Mouse (Mus musculus) thymus, adult 2 months (tissue): ENCODE data around the gene Ube2t. TPM values are rescaled to one million over a fixed set of nuclear protein-coding genes. Genes with fewer than 3 reads are reported as not detected.

Experiments used
- DNase-seq: peaks from one replicate; pipeline ENCODE4 v3.0.0; 2021
- H3K27ac ChIP-seq: fragments of 200-500 bp; 2 replicates; pipeline ENCODE4 v1.5.1; 2012; ENCODE audit warnings: low read length, control low read depth; ENCODE audit not compliant: control insufficient read depth, insufficient read depth
- H3K27me3 ChIP-seq: fragments of 200-500 bp; 2 replicates; pipeline ENCODE4 v1.6.1; 2012; ENCODE audit warnings: mild to moderate bottlenecking, low read length, moderate library complexity, mixed read lengths; ENCODE audit not compliant: control insufficient read depth, insufficient read depth
- H3K36me3 ChIP-seq: fragments of 200-500 bp; 2 replicates; pipeline ENCODE4 v1.6.1; 2012; ENCODE audit warnings: mild to moderate bottlenecking, low read length, moderate library complexity; ENCODE audit not compliant: control insufficient read depth, insufficient read depth
- H3K4me1 ChIP-seq: fragments of 200-500 bp; replicated peaks from 2 replicates; pipeline ENCODE4 v1.6.1; 2012; ENCODE audit warnings: low read length; ENCODE audit not compliant: control insufficient read depth, insufficient read depth
- H3K4me3 ChIP-seq: fragments of 200-500 bp; 2 replicates; pipeline ENCODE4 v1.5.1; 2012; ENCODE audit warnings: mild to moderate bottlenecking, low read length, control low read depth, moderate library complexity; ENCODE audit not compliant: control insufficient read depth, insufficient read depth
- CTCF ChIP-seq: fragments of 200-500 bp; IDR thresholded peaks from 2 replicates; pipeline ENCODE4 v1.5.1; 2012; ENCODE audit warnings: mild to moderate bottlenecking, control low read depth, low read length, moderate library complexity, borderline replicate concordance; ENCODE audit not compliant: control insufficient read depth, poor library complexity, insufficient read depth; ENCODE audit errors: extremely low read depth
- POLR2A ChIP-seq: fragments of 200-500 bp; IDR thresholded peaks from 2 replicates; pipeline ENCODE4 v1.6.1; 2012; ENCODE audit warnings: mild to moderate bottlenecking, low read length, control low read depth, moderate library complexity; ENCODE audit not compliant: control insufficient read depth, poor library complexity, insufficient read depth; ENCODE audit errors: extremely low read depth
- WGBS: fragments of 180-500 bp; shearing (Covaris S2); methylation state at CpG from one replicate; pipeline ENCODE4 v1.1.7; 2018; 5-methylcytosine and 5-hydroxymethylcytosine counted together
- polyA plus RNA-seq: library from polyadenylated mRNA; depleted of rRNA; stranded (reverse); fragments of >200 nt; gene quantifications from 2 replicates; pipeline ENCODE4 v1.2.3, GENCODE M21; 2012

The Ube2t gene
- polyA plus RNA-seq, 1 experiment, result 15.1 TPM

- peak; percentile 56 for DNase-seq
- no peak for TF ChIP-seq CTCF
- TF ChIP-seq POLR2A, result no peak
Measured at GRCm38 (mm10) chr1:134962821-134963220, 456 bp downstream of the Ube2t start.

GRCm38 (mm10) chr1:134965430-134965829, 3.1 kb downstream of the Ube2t start:
- WGBS, result 100% methylated on average over 2 of the region's 2 CpGs
- TF ChIP-seq POLR2A (no peak), CTCF (no peak)

More at GRCm38 (mm10) chr1:134962821-134963220, 456 bp downstream of the Ube2t start:
- Histone ChIP-seq H3K4me3 (peak overlapping the region; percentile 65), H3K4me1 (peaks cover 3% of the 10 kb centered on the region; the same call in 1 of the 2 replicates), H3K27ac (no peak overlapping the region), H3K27me3 (no peaks in the 10 kb centered on the region), H3K36me3 (no peaks in the 10 kb centered on the region)
- 5% methylated on average over 11 of the region's 11 CpGs for WGBS

GRCm38 (mm10) chr1:134972920-134973319, 10.6 kb downstream of the Ube2t start:
- no peak for TF ChIP-seq CTCF
- no peak for TF ChIP-seq POLR2A
- Histone ChIP-seq H3K27me3 (no peaks in the 10 kb centered on the region), H3K4me3 (no peak overlapping the region), H3K27ac (no peak overlapping the region), H3K4me1 (no peaks in the 10 kb centered on the region), H3K36me3 (peaks cover 40% of the 10 kb centered on the region)
- no peak for DNase-seq
- WGBS, result 90% methylated on average over 1 of the region's 1 CpGs

More at GRCm38 (mm10) chr1:134965430-134965829, 3.1 kb downstream of the Ube2t start:
- no peak for DNase-seq
- H3K27ac ChIP-seq, result no peak overlapping the region
- peaks cover 15% of the 10 kb centered on the region for H3K36me3 ChIP-seq
- no peaks in the 10 kb centered on the region for H3K27me3 ChIP-seq
- peaks cover 3% of the 10 kb centered on the region; the same call in 1 of the 2 replicates for H3K4me1 ChIP-seq
- no peak overlapping the region for H3K4me3 ChIP-seq

GRCm38 (mm10) chr1:134987173-134987961, 25.0 kb downstream of the Ube2t start:
- H3K27ac ChIP-seq, result no peak overlapping the region
- no peaks in the 10 kb centered on the region; the same call in 1 of the 2 replicates for H3K27me3 ChIP-seq
- H3K4me3 ChIP-seq, result peak overlapping the region; percentile 36
- TF ChIP-seq POLR2A, result no peak
- TF ChIP-seq CTCF, result no peak
- 25% methylated on average over 48 of the region's 48 CpGs for WGBS
- H3K4me1 ChIP-seq, result peaks cover 17% of the 10 kb centered on the region
- no peaks in the 10 kb centered on the region for H3K36me3 ChIP-seq
- no peak for DNase-seq

GRCm38 (mm10) chr1:134987962-134988341, 25.6 kb downstream of the Ube2t start:
- Histone ChIP-seq H3K27ac (no peak overlapping the region), H3K36me3 (no peaks in the 10 kb centered on the region), H3K27me3 (no peaks in the 10 kb centered on the region; the same call in 1 of the 2 replicates), H3K4me1 (peaks cover 17% of the 10 kb centered on the region), H3K4me3 (0 out of 2 replicates have a peak overlapping the region, but pooled peaks have one; percentile 2)
- no peak for DNase-seq
- 18% methylated on average over 14 of the region's 14 CpGs for WGBS
- TF ChIP-seq POLR2A (no peak), CTCF (no peak)

- peak; percentile 76 for DNase-seq
- Histone ChIP-seq H3K27ac (no peak overlapping the region), H3K36me3 (no peaks in the 10 kb centered on the region), H3K4me1 (peaks cover 17% of the 10 kb centered on the region), H3K4me3 (no peak overlapping the region), H3K27me3 (no peaks in the 10 kb centered on the region; the same call in 1 of the 2 replicates)
- WGBS, result 7% methylated on average over 7 of the region's 7 CpGs
- TF ChIP-seq CTCF (no peak), POLR2A (no peak)
Measured at GRCm38 (mm10) chr1:134989372-134989771, 27.0 kb downstream of the Ube2t start.
